Mouse (Mus musculus) bone marrow macrophage, adult 2 months (primary cell): Measurements from ENCODE around the gene OR5BS1P.

ENCODE experiments used
- CTCF ChIP-seq: IDR thresholded peaks from 2 replicates; pipeline ENCODE4 v1.5.1; 2012; ENCODE audit warnings: low read depth, mild to moderate bottlenecking, low read length, moderate library complexity
- POLR2A ChIP-seq: IDR thresholded peaks from 2 replicates; pipeline ENCODE4 v1.6.1; 2012; ENCODE audit warnings: mild to moderate bottlenecking, low read depth, low read length, borderline replicate concordance

DNA sequence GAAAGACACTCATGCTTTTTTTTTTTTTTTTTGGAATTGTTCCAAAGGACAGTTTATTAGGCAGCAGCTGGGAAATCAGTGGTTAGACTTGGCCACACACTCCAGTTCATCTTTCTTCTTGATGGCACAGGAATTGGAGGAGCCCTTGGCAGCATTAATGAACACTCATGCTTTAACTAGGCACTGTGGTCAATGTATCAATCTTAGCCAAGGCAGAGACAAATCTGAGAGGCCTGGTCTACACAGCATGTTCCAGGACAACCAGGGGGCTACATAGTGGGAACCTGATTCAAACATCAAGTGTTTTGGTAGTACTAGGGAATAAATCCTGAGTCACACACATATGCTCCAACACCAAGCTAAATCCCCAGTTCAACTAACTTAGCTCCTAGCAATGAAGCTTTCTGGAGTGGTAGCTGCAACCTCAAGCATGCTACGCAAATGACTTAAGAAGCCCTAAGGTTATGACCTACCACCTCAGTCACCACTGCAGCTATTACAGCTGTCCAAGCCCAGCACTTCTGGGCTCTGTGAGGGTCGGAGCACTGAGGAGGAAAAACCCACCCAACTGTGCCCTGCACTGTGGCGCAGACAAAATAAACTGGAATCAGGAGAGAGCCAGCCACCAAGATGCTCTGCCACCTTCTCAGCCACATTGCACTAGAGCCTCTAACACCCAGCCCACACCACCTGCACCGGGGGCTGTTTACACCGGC lies 57.5 kb downstream of the OR5BS1P start:
- no peak for TF ChIP-seq POLR2A
- no peak for TF ChIP-seq CTCF
